Mouse (Mus musculus) layer of hippocampus, adult 2 months (tissue): ENCODE results near the gene Rorb. TPM values are rescaled to one million over a fixed set of nuclear protein-coding genes. Genes with fewer than 3 reads are reported as not detected.

Experiments
- DNase-seq, 2 experiments: peaks; one replicate each; pipeline ENCODE4 v3.0.0; 2022; ENCODE audit warnings: low spot score in 2 of 2
- H3K27ac ChIP-seq: fragments of 200-600 bp; 2 replicates; pipeline ENCODE4 v1.8.1; 2022
- H3K4me3 ChIP-seq: fragments of 200-600 bp; 2 replicates; pipeline ENCODE4 v1.8.1; 2022; ENCODE audit warnings: mild to moderate bottlenecking
- CTCF ChIP-seq: fragments of 200-600 bp; conservative IDR thresholded peaks from 2 replicates; pipeline ENCODE4 v1.8.1; 2022; ENCODE audit warnings: antibody characterized with exemption, mild to moderate bottlenecking, moderate library complexity
- total RNA-seq, 2 experiments: library from RNA; stranded (reverse); gene quantifications; 2 replicates each; pipeline ENCODE4 v1.2.3; 2021

Rorb gene
- total RNA-seq, 2 experiments from 2014 or later: 18.2 to 21.6 TPM

DNA sequence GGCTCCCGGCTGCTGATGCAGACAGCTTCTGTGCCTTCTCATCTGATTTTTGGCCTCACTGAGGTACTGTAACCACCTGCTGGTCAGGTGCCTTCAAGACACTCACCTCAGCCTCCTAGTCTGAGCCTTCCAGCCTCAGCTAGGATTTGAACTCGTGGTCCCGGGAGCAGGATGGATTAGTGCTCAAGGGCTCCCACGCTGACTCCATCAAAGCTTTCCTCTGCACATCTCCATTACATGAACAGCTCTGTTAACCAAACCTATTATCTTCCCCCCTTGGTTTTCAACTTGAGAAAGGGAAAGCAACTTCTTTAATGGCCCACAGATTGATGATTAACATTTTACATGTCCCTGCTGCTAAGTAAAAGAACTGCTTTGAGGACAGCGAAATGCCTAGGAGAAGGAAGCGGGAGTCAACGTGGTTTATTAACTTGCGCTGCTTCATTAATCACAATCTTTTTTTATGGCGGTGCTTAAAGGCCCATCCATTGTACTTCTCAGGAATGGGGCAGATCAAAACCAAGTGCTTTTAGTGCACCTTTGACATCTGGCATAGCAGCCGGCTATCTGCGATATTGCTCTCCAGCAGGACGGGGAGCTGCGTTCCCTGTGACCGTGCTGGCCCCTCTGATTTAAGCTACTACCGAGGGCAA lies 208.8 kb downstream of the Rorb start:
- H3K4me3 ChIP-seq: no peak overlapping the region
- peak overlapping the region; percentile 77 for H3K27ac ChIP-seq
- no peak for DNase-seq
- no peak for TF ChIP-seq CTCF

DNA sequence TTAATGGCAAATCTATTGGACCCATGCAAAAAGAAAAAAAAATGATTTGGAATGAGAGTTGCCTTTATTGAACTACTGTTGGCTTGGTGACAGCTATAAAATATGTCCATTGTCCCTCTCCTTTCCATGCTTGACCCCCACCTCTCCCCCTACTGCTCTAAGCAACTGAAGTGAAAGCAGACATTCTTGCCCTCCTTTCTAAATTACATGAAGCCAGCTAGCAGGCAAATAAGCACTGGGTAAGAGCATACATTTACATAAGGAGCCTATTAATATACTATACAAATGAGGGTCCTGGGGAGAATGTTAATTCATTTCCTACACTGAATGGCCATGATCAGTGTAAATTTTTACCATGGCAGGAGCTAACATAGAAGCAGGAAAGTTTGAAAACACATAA lies 212.8 kb downstream of the Rorb start:
- H3K4me3 ChIP-seq: no peak overlapping the region
- H3K27ac ChIP-seq: no peak overlapping the region
- no peak for TF ChIP-seq CTCF
- DNase-seq: no peak

DNA sequence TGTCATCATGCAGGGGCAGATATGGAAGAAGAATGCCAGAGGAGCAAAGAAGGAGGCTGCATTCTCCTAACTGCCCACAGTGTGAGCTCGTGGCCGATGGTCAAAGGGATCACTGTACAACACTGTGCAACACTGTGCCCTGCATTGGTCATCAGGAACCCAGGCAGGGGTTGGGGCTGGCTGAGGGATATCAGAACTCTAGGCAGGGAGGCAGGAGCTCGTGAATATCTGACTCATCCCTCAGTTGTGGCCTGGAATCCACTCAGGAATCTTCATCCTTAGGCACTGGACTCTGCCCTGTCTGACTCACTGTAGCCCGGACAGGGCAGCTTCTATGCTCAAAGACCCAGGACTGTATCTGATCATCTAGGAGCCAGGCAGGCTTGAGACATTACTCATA lies 220.8 kb downstream of the Rorb start:
- Histone ChIP-seq H3K27ac (peak overlapping the region; percentile 89), H3K4me3 (no peak overlapping the region)
- no peak for DNase-seq
- TF ChIP-seq CTCF: no peak

DNA sequence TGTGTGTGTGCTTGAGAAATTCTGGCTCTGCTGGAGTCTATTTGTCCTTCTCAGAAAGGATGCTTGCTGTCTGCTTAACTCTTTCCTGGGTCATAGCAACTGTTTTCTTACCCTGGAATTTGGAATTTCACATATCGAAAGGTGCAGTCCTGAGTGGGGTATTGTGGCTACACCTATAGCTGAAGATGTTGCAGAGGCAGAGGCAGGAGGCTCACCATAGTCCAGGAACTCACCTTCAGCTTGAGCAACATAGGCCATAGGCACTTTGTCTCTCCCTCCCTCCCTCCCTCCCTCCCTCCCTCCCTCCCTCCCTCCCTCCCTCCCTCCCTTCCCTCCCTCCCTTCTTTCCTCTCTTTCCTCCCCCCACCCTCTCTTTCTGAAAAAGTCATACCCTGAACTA lies 221.4 kb downstream of the Rorb start:
- DNase-seq: no peak
- H3K27ac ChIP-seq: peak overlapping the region; percentile 89
- no peak for TF ChIP-seq CTCF
- no peak overlapping the region; the same call in 1 of the 2 replicates for H3K4me3 ChIP-seq

DNA sequence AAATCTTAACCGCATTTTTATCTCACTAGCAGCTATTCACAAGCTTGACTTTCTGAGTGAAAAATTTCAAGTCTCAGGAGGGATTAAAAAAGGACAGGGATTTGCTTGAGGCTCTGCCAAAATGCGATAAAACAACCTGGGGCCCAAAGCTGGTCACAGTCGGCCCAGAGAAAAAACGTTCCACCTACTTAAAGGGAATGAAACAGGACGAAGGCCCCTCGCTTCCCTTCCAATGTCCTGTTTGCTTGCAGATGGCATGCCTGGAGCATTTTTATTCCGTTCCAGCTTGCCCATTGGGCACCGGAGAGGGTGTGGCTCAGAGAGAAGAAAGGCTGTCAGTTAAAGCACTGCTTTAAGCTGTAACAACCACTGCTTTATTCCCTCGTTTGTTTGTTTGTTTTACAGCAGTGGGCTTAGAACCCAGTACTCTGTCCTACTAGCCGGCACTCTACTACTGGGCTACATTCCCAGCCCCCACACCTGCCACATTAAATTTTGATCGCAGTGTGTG lies 221.8 kb downstream of the Rorb start:
- Histone ChIP-seq H3K27ac (peak overlapping the region; percentile 89), H3K4me3 (peak overlapping the region; percentile 47)
- TF ChIP-seq CTCF: no peak
- DNase-seq: peak; percentile 25 to 62

DNA sequence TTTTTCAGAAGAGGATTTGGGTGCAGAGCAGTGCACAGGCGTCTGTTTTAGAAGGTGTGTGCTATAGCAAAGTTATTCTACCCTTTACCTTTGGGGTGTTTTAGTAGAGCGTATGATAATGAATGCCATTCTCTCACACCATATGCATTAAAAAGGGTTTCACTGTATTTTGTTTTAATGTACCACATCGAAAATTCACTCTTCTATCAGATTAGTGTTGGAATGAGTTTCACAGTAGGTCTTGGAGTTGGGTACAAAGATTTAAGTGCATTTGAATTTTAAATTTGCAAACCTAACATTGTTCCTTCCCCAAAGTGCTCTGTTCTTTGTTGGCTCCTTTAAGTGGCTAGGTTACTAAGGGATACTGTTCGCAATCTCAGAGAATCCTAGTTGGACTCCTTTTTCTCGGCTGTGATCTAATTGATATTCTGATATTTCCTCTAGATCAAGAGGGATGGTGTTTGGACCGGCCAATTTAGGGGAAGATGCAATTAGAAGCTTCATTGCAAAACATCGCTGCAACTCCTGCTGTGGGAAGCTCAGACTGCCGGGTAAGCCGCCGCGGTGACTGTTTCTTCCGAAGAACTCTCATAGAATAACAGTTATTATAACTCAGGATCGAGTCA lies 222.4 kb downstream of the Rorb start:
- peak; percentile 20 to 60 for DNase-seq
- Histone ChIP-seq H3K4me3 (peak overlapping the region; percentile 47), H3K27ac (peak overlapping the region; percentile 89)
- no peak for TF ChIP-seq CTCF

DNA sequence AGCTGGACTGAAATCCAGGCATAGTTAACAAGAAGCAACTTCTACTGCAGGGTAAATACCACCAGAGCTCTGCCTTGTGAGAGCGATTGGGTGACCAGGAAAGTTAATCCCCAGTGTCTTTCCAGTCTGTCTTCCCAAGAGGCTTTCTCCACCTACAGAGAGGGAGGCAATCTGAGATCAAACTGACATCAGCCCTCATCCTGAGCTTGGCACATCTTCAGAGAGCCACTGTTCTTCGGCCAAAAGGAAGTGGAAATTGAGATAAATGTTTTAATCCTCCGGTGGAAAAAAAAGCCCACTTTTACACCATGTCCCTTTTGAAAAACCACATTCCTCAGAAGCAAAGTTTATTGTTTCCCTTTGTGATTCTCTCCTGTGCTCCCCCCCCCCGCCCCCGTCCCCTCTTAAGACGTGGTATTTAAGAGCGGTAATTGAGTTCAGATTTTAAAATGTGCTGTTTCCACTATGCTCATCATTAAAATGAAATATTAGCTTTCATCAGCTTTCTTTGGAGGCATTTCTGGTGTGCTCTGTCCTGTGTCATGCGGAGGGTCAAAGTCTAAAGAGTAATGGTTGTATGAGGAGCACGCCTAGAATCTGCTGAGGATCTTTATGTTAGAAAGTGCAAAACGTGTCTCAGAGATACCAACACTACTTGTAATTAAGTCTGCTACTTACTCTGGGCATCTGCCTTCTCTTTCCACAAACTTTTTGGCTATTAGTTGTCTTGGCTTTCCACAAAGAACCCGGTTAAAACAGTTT lies 223.2 kb downstream of the Rorb start:
- Histone ChIP-seq H3K4me3 (no peak overlapping the region), H3K27ac (peak overlapping the region; percentile 89)
- no peak for DNase-seq
- TF ChIP-seq CTCF: no peak

DNA sequence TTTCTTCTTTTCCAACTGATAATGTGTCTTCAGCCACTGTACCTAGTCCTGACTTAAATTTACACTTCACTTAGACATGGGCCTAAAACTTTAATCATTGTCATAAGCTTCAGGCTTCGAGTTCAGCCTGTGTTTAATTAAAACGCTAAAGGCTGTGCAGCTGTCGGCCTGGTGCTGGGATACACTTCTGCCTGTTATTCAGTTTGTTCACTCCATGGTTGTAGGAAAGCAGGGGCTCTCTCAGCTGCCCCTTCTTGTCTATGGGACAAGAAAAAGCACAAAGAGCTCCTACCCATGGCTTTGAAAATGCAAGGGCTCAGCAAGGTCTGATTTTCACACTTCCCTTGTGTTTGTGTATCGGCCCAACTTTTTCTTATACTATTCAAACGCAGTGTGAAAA lies 229.8 kb downstream of the Rorb start:
- TF ChIP-seq CTCF: no peak
- no peak for DNase-seq
- H3K4me3 ChIP-seq: no peak overlapping the region
- H3K27ac ChIP-seq: no peak overlapping the region
